Mouse (Mus musculus): ENCODE data around the gene Vmn1r232.

The Vmn1r232 gene

DNA sequence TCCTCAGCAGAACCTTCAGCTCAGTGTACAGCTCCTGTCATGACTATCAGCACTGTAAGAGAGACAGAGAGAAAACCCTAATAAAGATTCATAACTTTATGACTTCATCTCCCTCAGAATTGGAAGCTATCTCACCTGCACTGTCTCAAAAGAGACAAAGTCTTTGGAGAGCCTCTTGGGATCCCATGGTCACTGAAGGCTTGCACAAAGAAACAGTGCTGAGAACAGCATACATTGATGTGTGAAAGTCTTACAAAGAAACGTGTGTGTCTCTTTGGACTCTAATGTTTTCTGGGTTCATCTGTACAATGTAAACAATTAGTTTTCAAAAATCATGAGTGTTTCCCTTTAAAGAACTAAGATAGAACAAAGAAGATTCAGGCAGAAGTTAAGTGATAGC, at the start of gene Vmn1r232:
Gene Vmn1r232, minus strand, starts transcription at position 101 of the 400 bp plus-strand sequence.
- no peak for DNase-seq (ENCODE audit: low spot score in 2 of 2)

DNA sequence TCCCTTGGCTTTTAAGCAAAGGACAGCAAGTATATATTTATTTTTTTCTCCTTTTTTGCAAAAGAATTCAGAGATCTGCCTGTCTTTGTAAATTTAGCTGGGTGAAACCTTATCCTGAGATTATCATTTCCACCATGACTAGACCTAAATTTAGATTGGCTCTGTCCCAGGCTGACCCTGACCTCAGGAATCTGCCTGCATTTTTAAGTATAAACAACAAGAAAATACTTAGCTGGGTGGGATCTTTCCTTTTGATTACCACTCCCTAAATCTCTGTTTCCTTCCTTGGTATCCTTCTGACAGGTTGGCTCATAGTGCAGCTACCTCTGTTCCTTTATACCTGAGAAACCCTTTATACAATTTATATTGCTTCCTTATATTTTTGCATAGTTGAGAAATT, 47.2 kb upstream of the Vmn1r232 start:
- DNase-seq (ENCODE audit: low spot score in 2 of 2), result no peak

DNA sequence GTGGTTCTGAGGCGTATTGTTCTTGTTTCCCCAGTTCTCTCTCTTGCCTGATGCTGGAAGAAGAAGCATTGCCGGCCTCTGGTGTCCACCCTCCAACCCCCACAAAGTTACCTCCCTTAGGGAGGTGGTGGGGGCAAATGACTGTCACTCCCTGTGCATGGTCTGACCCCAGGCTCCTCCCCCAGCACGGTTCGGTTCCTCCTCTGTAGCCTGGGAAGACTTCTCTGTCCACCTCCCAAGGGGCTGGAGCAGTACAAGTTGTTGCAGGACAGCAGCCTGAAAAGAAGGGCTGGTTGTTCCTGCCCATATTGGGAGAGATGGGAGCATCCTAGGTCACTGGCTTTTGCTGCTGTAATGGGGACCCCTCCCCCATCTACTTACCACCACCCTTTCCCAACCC, 45.9 kb upstream of the Vmn1r232 start:
- no peak for DNase-seq (ENCODE audit: low spot score in 2 of 2)

DNA sequence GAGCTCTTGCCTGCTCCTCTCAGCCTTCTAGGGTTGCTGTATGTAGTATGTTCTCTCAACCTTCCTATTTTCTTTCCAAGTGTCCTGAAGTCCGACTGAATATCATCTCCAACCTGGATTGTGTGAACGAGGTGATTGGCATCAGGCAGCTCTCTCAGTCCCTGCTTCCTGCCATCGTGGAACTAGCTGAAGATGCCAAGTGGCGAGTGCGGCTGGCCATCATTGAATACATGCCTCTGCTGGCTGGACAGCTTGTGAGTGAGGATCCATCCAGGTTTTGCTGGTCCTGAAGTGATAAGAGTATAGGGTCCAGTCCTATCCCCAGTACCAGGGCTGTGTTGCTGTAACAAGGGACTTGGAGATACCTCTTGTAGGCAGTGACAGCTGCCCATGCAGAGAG, 40.9 kb upstream of the Vmn1r232 start:
- no peak for DNase-seq (ENCODE audit: low spot score in 2 of 2)

DNA sequence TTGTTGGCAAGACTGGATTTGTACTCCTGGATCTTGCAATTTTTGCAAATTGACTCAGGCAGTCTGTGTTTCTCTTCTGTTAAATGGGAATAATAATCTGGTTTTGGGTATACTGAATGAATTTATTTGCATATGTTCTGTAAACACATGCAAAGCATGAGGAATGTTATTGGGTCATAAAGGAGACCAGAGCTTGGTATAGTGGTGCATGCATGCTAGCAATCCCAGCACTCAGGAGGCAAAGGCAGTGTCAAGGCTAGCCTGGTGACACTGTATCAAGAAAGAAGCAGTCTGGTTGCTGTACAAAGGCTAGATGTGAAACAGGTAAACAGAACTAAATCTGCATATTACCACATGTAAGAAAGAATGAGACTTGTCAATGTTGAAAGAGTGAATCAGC, 27.1 kb upstream of the Vmn1r232 start:
- DNase-seq (ENCODE audit: low spot score in 2 of 2), result no peak

DNA sequence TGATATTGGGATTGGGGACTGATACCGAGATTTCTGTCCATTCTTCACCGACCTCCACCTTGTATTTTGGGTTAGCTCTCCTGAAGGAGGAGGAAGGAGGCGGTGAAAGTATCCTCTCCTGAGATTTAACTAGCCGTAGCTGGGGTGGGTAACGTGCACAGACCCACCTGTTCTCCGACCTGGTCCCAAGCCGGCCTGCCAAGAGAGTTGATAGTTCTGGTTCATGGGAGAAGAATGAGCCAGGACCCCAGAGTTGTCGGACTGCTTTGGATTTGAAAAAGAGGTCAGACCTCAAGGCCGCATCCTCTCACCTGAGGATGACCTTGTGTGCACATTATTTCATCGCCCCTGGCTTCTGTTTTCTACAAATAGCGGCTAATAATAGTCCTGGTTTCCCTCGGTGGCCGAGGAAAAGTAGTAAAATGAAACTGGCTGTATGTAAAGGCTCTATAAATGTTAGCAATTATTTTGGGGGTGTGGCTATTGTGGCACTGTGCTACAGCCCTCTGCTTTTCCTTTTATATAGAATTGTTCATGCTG, 26.6 kb upstream of the Vmn1r232 start:
- DNase-seq (ENCODE audit: low spot score in 2 of 2), result peak in 1 of 2 experiments; percentile 6

DNA sequence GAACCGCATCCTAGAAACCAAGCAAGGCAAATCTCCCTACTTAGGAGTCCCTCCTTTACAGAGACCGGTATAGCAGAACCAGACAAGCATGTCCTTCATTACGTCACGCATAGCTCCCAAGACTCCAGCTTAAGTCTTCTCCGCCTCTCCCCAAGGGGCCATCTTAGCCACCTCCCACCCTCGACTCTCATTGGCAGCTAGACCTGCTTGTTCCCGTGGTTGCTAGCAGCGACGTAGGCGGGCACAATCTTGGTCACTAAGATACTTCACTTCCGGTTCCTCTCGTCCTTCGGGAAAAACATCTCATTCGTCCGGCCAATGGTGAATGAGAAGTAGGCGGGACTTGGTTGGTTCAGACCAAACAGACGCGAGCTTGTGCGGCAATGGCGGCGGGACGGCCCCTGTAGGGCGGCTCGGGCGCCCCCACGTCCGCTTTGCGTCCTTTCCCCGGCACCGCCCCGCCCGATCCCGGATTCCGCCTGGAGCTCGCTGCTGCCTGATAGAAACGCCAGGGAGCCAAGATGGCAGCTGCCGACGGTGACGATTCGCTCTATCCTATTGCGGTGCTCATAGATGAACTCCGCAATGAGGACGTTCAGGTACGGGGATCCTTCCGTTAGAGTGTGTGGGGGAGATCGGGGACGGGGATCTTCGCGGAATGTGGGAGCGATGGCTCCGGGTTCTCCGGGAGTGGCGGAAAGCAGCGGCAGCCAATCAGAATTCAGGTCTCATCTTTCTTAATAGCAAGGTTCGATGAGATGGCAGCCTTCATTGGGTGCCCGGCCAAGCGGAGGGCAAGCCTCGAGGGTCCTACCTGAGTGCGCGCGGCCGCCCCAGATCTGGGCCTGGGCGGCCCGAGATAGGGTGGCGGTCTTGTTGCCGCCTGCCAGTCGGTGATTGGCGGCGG, 25.7 kb upstream of the Vmn1r232 start, which contains the start of gene Ppp2r1a:
Gene Ppp2r1a, plus strand, starts transcription at position 327 of the 907 bp plus-strand sequence.
- DNase-seq (ENCODE audit: low spot score in 2 of 2), result peak; percentile 98 to 99

DNA sequence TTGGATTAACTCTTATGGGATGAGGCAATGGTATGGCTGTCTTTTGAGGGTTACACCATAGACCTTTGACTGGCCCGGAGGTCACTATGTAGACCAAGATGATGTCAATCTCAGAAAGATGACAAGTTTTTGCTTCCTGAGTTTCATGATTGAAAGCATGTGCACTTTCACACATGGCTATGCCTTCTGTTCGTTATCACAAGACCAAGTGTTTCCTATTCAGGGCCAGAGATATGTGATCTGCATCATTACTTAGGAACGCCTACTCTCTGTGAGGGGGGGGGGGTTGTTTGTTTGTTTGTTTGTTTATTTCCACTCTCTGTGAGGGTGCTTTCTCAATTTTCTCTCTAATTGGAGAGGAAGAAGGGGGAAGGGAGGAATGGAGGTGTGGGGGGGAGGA, 24.7 kb upstream of the Vmn1r232 start:
- no peak for DNase-seq (ENCODE audit: low spot score in 2 of 2)

DNA sequence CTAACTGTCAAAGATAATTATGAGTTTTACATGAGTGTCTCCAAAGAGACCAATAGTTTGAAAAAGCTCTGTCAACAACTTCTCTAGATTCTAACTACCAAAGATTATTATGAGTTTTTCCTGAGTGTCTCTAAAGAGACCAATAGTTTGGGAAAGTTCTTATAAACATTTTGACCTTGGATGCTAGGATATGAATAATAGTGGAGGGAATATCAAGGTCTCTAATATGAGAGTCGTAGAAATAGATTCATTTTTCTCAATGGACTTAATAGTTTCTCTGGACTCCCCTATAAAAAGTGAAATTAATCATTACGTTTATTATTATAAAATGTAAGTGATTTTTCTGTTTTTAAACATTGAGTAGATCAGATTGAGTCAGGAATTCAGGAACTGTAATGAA, 14.5 kb downstream of the Vmn1r232 start, which contains the start of gene Vmn1r231:
Gene Vmn1r231, minus strand, starts transcription at position 101 of the 400 bp plus-strand sequence.
- no peak for DNase-seq (ENCODE audit: low spot score in 2 of 2)

Measured in spleen, postnatal 36 days (tissue).